Mouse (Mus musculus): ENCODE measurements around the gene Lrig1. TPM values are rescaled to one million over a fixed set of nuclear protein-coding genes. Genes with fewer than 3 reads are reported as not detected.

Gene Lrig1
- total RNA-seq, 1 experiment = 19.1 TPM

GRCm38 (mm10) chr6:94588365-94588764 is 111.6 kb downstream of the Lrig1 start:
- in situ Hi-C loops (cut with MboI; ENCODE audit: low sequenced_read_pairs in 2 of 2, unreplicated experiment in 2 of 2) = no loop called here
- 0 out of 4 replicates have a peak, but pooled peaks cover 0 to 2% of the 10 kb centered on the region in 2 experiments for H3K4me1 ChIP-seq (ENCODE audit: control insufficient read depth in 2 of 2, insufficient read depth in 2 of 2, low read length in 2 of 2, poor library complexity in 1 of 2)
- H3K36me3 ChIP-seq (ENCODE audit: control insufficient read depth, insufficient read depth, low read length, poor library complexity, severe bottlenecking) = no peaks in the 10 kb centered on the region
- no peak for DNase-seq (ENCODE audit: low read depth, low spot score)
- no peak overlapping the region for H3K9ac ChIP-seq (ENCODE audit: insufficient read depth, low read depth, low read length, poor library complexity, severe bottlenecking)
- no peak overlapping the region for H3K27ac ChIP-seq (ENCODE audit: insufficient read depth, low read depth, low read length, poor library complexity, severe bottlenecking)
- TF ChIP-seq ZNF384 (IDR thresholded peaks at IDR 0.05; ENCODE audit: low read depth, low read length) (no peak), CHD2 (IDR thresholded peaks at IDR 0.05; ENCODE audit: low read depth, low read length) (no peak), MAFK (IDR thresholded peaks at IDR 0.05; ENCODE audit: insufficient read depth, low read depth, low read length) (peak; percentile 71), HCFC1 (IDR thresholded peaks at IDR 0.05; ENCODE audit: borderline replicate concordance, insufficient read depth, low read length) (no peak), ZC3H11A (IDR thresholded peaks at IDR 0.05; ENCODE audit: borderline replicate concordance, low read depth, low read length) (no peak)
- no peak overlapping the region for H3K4me3 ChIP-seq (ENCODE audit: insufficient read depth in 1 of 2, low read depth in 1 of 2, low read length in 2 of 2, poor library complexity in 1 of 2, severe bottlenecking in 1 of 2)
- no peaks in the 10 kb centered on the region for H3K9me3 ChIP-seq (ENCODE audit: control insufficient read depth, insufficient read depth, low read depth, low read length)

GRCm38 (mm10) chr6:94584976-94585375 is 115.0 kb downstream of the Lrig1 start:
- Histone ChIP-seq H3K9ac (ENCODE audit: insufficient read depth, low read depth, low read length, poor library complexity, severe bottlenecking) (no peak overlapping the region), H3K9me3 (ENCODE audit: control insufficient read depth, insufficient read depth, low read depth, low read length) (no peaks in the 10 kb centered on the region), H3K36me3 (ENCODE audit: control insufficient read depth, insufficient read depth, low read length, poor library complexity, severe bottlenecking) (no peaks in the 10 kb centered on the region), H3K27ac (ENCODE audit: insufficient read depth, low read depth, low read length, poor library complexity, severe bottlenecking) (no peak overlapping the region), H3K4me1 (ENCODE audit: control insufficient read depth in 2 of 2, insufficient read depth in 2 of 2, low read length in 2 of 2, poor library complexity in 1 of 2) (no peaks in the 10 kb centered on the region), H3K4me3 (ENCODE audit: insufficient read depth in 1 of 2, low read depth in 1 of 2, low read length in 2 of 2, poor library complexity in 1 of 2, severe bottlenecking in 1 of 2) (no peak overlapping the region)
- in situ Hi-C loops (cut with MboI; ENCODE audit: low sequenced_read_pairs in 2 of 2, unreplicated experiment in 2 of 2) = no loop called here
- TF ChIP-seq ZC3H11A (IDR thresholded peaks at IDR 0.05; ENCODE audit: borderline replicate concordance, low read depth, low read length) (no peak), MAFK (IDR thresholded peaks at IDR 0.05; ENCODE audit: insufficient read depth, low read depth, low read length) (no peak), ZNF384 (IDR thresholded peaks at IDR 0.05; ENCODE audit: low read depth, low read length) (no peak), CHD2 (IDR thresholded peaks at IDR 0.05; ENCODE audit: low read depth, low read length) (no peak), HCFC1 (IDR thresholded peaks at IDR 0.05; ENCODE audit: borderline replicate concordance, insufficient read depth, low read length) (no peak)
- DNase-seq (ENCODE audit: low read depth, low spot score) = no peak

GRCm38 (mm10) chr6:94584147-94584695 is 115.7 kb downstream of the Lrig1 start:
- DNase-seq (ENCODE audit: low read depth, low spot score) = no peak
- in situ Hi-C loops (cut with MboI; ENCODE audit: low sequenced_read_pairs in 2 of 2, unreplicated experiment in 2 of 2) = no loop called here
- Histone ChIP-seq H3K9me3 (ENCODE audit: control insufficient read depth, insufficient read depth, low read depth, low read length) (no peaks in the 10 kb centered on the region), H3K4me3 (ENCODE audit: insufficient read depth in 1 of 2, low read depth in 1 of 2, low read length in 2 of 2, poor library complexity in 1 of 2, severe bottlenecking in 1 of 2) (no peak overlapping the region), H3K27ac (ENCODE audit: insufficient read depth, low read depth, low read length, poor library complexity, severe bottlenecking) (no peak overlapping the region), H3K36me3 (ENCODE audit: control insufficient read depth, insufficient read depth, low read length, poor library complexity, severe bottlenecking) (no peaks in the 10 kb centered on the region), H3K9ac (ENCODE audit: insufficient read depth, low read depth, low read length, poor library complexity, severe bottlenecking) (no peak overlapping the region), H3K4me1 (ENCODE audit: control insufficient read depth in 2 of 2, insufficient read depth in 2 of 2, low read length in 2 of 2, poor library complexity in 1 of 2) (no peaks in the 10 kb centered on the region)
- TF ChIP-seq HCFC1 (IDR thresholded peaks at IDR 0.05; ENCODE audit: borderline replicate concordance, insufficient read depth, low read length) = no peak
- no peak for TF ChIP-seq ZNF384 (IDR thresholded peaks at IDR 0.05; ENCODE audit: low read depth, low read length)
- no peak for TF ChIP-seq MAFK (IDR thresholded peaks at IDR 0.05; ENCODE audit: insufficient read depth, low read depth, low read length)
- TF ChIP-seq ZC3H11A (IDR thresholded peaks at IDR 0.05; ENCODE audit: borderline replicate concordance, low read depth, low read length) = no peak
- TF ChIP-seq CHD2 (IDR thresholded peaks at IDR 0.05; ENCODE audit: low read depth, low read length) = no peak

- Histone ChIP-seq H3K36me3 (ENCODE audit: control insufficient read depth, insufficient read depth, low read length, poor library complexity, severe bottlenecking) (no peaks in the 10 kb centered on the region), H3K9me3 (ENCODE audit: control insufficient read depth, insufficient read depth, low read depth, low read length) (no peaks in the 10 kb centered on the region), H3K27ac (ENCODE audit: insufficient read depth, low read depth, low read length, poor library complexity, severe bottlenecking) (no peak overlapping the region), H3K4me3 (ENCODE audit: insufficient read depth in 1 of 2, low read depth in 1 of 2, low read length in 2 of 2, poor library complexity in 1 of 2, severe bottlenecking in 1 of 2) (no peak overlapping the region), H3K4me1 (ENCODE audit: control insufficient read depth in 2 of 2, insufficient read depth in 2 of 2, low read length in 2 of 2, poor library complexity in 1 of 2) (no peaks in the 10 kb centered on the region), H3K9ac (ENCODE audit: insufficient read depth, low read depth, low read length, poor library complexity, severe bottlenecking) (no peak overlapping the region)
- in situ Hi-C loops (cut with MboI; ENCODE audit: low sequenced_read_pairs in 2 of 2, unreplicated experiment in 2 of 2) = no loop called here
- DNase-seq (ENCODE audit: low read depth, low spot score) = no peak
- no peak for TF ChIP-seq ZC3H11A (IDR thresholded peaks at IDR 0.05; ENCODE audit: borderline replicate concordance, low read depth, low read length)
- TF ChIP-seq CHD2 (IDR thresholded peaks at IDR 0.05; ENCODE audit: low read depth, low read length) = no peak
- no peak for TF ChIP-seq ZNF384 (IDR thresholded peaks at IDR 0.05; ENCODE audit: low read depth, low read length)
- no peak for TF ChIP-seq HCFC1 (IDR thresholded peaks at IDR 0.05; ENCODE audit: borderline replicate concordance, insufficient read depth, low read length)
- TF ChIP-seq MAFK (IDR thresholded peaks at IDR 0.05; ENCODE audit: insufficient read depth, low read depth, low read length) = no peak
Measured at GRCm38 (mm10) chr6:94582055-94582454, 117.9 kb downstream of the Lrig1 start.

Data from ES-E14 (cell line).